Mouse (Mus musculus) CH12.LX (cell line): ENCODE measurements at regions not wholly inside any gene's neighbourhood (a gene's known extent, or its start where the extent isn't known, plus 50 kb on each side); places are given as distances from the start of the nearest gene placed in this dataset.

Experiments used
- DNase-seq: peaks from one replicate; pipeline ENCODE4 v3.0.0-alpha.2; 2013; ENCODE audit errors: extremely low read depth
- H3K27ac ChIP-seq: 2 replicates; pipeline ENCODE4 v1.5.1; 2012; ENCODE audit warnings: low read depth, mild to moderate bottlenecking, control low read depth, moderate library complexity; ENCODE audit not compliant: insufficient read depth
- H3K27me3 ChIP-seq: replicated peaks from 2 replicates; pipeline ENCODE3; 2012; ENCODE audit warnings: inconsistent platforms
- H3K36me3 ChIP-seq, 2 experiments: replicated peaks in 1 of 2; 2 replicates each; pipeline versions ENCODE3 to v1.6.1; 2012; ENCODE audit warnings: inconsistent platforms in 1 of 2, low read length in 1 of 2, mild to moderate bottlenecking in 1 of 2, mixed read lengths in 1 of 2, moderate library complexity in 1 of 2; ENCODE audit not compliant: control insufficient read depth in 1 of 2, insufficient read depth in 1 of 2
- H3K4me1 ChIP-seq, 2 experiments: 2 replicates each; pipeline ENCODE4 v1.6.1; 2012; ENCODE audit warnings: inconsistent platforms in 1 of 2, moderate library complexity in 1 of 2; ENCODE audit not compliant: insufficient read depth in 2 of 2, control insufficient read depth in 1 of 2
- H3K4me2 ChIP-seq: 2 replicates; pipeline ENCODE4 v1.6.1; 2012; ENCODE audit warnings: low read depth, mild to moderate bottlenecking, control low read depth; ENCODE audit not compliant: poor library complexity, insufficient read depth, severe bottlenecking
- H3K4me3 ChIP-seq, 3 experiments: fragments of 150-350 bp in 1 of 3; sonication (generic) in 1 of 3; replicated peaks in 1 of 3; 2 replicates each; pipeline versions ENCODE3 to v1.5.1; 2011 to 2012; ENCODE audit warnings: low read depth in 2 of 3, low read length in 2 of 3, mild to moderate bottlenecking in 2 of 3, moderate library complexity in 2 of 3, control low read depth in 1 of 3, improper control_type of control experiment in 1 of 3, inconsistent platforms in 1 of 3, mixed read lengths in 1 of 3; ENCODE audit not compliant: poor library complexity in 1 of 3
- H3K79me2 ChIP-seq: replicated peaks from 2 replicates; pipeline ENCODE4 v1.6.1; 2012; ENCODE audit warnings: mild to moderate bottlenecking, moderate library complexity; ENCODE audit not compliant: control insufficient read depth, poor library complexity, insufficient read depth, severe bottlenecking; ENCODE audit errors: extremely low read depth
- H3K9ac ChIP-seq: 2 replicates; pipeline ENCODE4 v1.6.1; 2012; ENCODE audit warnings: low read depth, mild to moderate bottlenecking, control low read depth, moderate library complexity; ENCODE audit not compliant: insufficient read depth
- H3K9me3 ChIP-seq: replicated peaks from 2 replicates; pipeline ENCODE3; 2012; ENCODE audit warnings: low read length, inconsistent platforms, mixed read lengths
- CHD1 ChIP-seq: IDR thresholded peaks from 2 replicates; pipeline ENCODE4 v1.6.1; 2012; ENCODE audit warnings: low read depth, low read length, improper control_type of control experiment, inconsistent platforms
- CTCF ChIP-seq, 2 experiments: IDR thresholded peaks in 1 of 2; conservative IDR thresholded peaks in 1 of 2; 2 replicates each; pipeline ENCODE4 v1.5.1; 2011 to 2012; ENCODE audit warnings: low read depth in 2 of 2, low read length in 2 of 2, improper control_type of control experiment in 1 of 2, inconsistent platforms in 1 of 2, mild to moderate bottlenecking in 1 of 2, moderate library complexity in 1 of 2
- E2F4 ChIP-seq: IDR thresholded peaks from 2 replicates; pipeline ENCODE4 v1.6.1; 2011; ENCODE audit warnings: low read depth, low read length, improper control_type of control experiment; ENCODE audit not compliant: insufficient replicate concordance
- ELF1 ChIP-seq: IDR thresholded peaks from 2 replicates; pipeline ENCODE4 v1.6.1; 2014; ENCODE audit warnings: low read depth, mild to moderate bottlenecking, inconsistent platforms, low read length, improper control_type of control experiment
- EP300 ChIP-seq: IDR thresholded peaks from 2 replicates; pipeline ENCODE4 v1.6.1; 2011; ENCODE audit warnings: low read length, improper control_type of control experiment
- ETS1 ChIP-seq: conservative IDR thresholded peaks from 2 replicates; pipeline ENCODE4 v1.6.1; 2012; ENCODE audit warnings: low read depth, mild to moderate bottlenecking, inconsistent platforms, low read length, improper control_type of control experiment, moderate library complexity
- GABPA ChIP-seq: IDR thresholded peaks from 2 replicates; pipeline ENCODE4 v1.6.1; 2012; ENCODE audit warnings: low read depth, low read length, improper control_type of control experiment, inconsistent platforms; ENCODE audit not compliant: insufficient replicate concordance
- HCFC1 ChIP-seq: IDR thresholded peaks from 2 replicates; pipeline ENCODE4 v1.6.1; 2012; ENCODE audit warnings: low read depth, mild to moderate bottlenecking, inconsistent platforms, low read length, improper control_type of control experiment
- IRF4 ChIP-seq: IDR thresholded peaks from 2 replicates; pipeline ENCODE4 v1.6.1; 2014; ENCODE audit warnings: low read depth, mild to moderate bottlenecking, inconsistent platforms, low read length, improper control_type of control experiment
- JUND ChIP-seq: conservative IDR thresholded peaks from 2 replicates; pipeline ENCODE4 v1.6.1; 2011; ENCODE audit warnings: low read depth, low read length, improper control_type of control experiment
- MAX ChIP-seq: IDR thresholded peaks from 2 replicates; pipeline ENCODE4 v1.6.1; 2011; ENCODE audit warnings: low read length, improper control_type of control experiment
- MXI1 ChIP-seq: IDR thresholded peaks from 2 replicates; pipeline ENCODE4 v1.6.1; 2011; ENCODE audit warnings: mild to moderate bottlenecking, low read depth, low read length, improper control_type of control experiment
- MYC ChIP-seq: IDR thresholded peaks from 2 replicates; pipeline ENCODE4 v1.6.1; 2011; ENCODE audit warnings: low read depth, mild to moderate bottlenecking, improper control_type of control experiment, low read length
- NELFE ChIP-seq: IDR thresholded peaks from 2 replicates; pipeline ENCODE4 v1.6.1; 2011; ENCODE audit warnings: low read depth, low read length, improper control_type of control experiment
- RAD21 ChIP-seq: IDR thresholded peaks from 2 replicates; pipeline ENCODE4 v1.6.1; 2011; ENCODE audit warnings: low read depth, mild to moderate bottlenecking, low read length, improper control_type of control experiment, moderate library complexity
- USF1 ChIP-seq: IDR thresholded peaks from 2 replicates; pipeline ENCODE4 v1.6.1; 2014; ENCODE audit warnings: low read depth, mild to moderate bottlenecking, inconsistent platforms, low read length, improper control_type of control experiment
- USF2 ChIP-seq: conservative IDR thresholded peaks from 2 replicates; pipeline ENCODE4 v1.6.1; 2011; ENCODE audit warnings: low read depth, low read length, improper control_type of control experiment
- ZMIZ1 ChIP-seq: IDR thresholded peaks from 2 replicates; pipeline ENCODE4 v1.6.1; 2012; ENCODE audit warnings: low read depth, mild to moderate bottlenecking, inconsistent platforms, low read length, improper control_type of control experiment
- ZNF384 ChIP-seq: IDR thresholded peaks from 2 replicates; pipeline ENCODE4 v1.6.1; 2012; ENCODE audit warnings: low read depth, low read length, improper control_type of control experiment, inconsistent platforms
- dilution Hi-C: fragments of 300-500 bp; cut with MboI; formaldehyde crosslinking; loops from 2 replicates; pipeline ENCODE4 v1.14.3; 2020; ENCODE audit warnings: low sequenced_read_pairs; ENCODE audit not compliant: extremely low pct_unique_long_range_greater_than_20kb, extremely low pct_ligation_motif_present
- in situ Hi-C: fragments of 300-500 bp; cut with MboI; formaldehyde crosslinking; loops from 3 replicates; pipeline ENCODE4 v1.14.3; 2019; ENCODE audit warnings: low sequenced_read_pairs, low pct_ligation_motif_present, low pct_unique_long_range_greater_than_20kb, mixed read lengths

- Histone ChIP-seq H3K27ac (no peak overlapping the region), H3K9me3 (peaks cover 2% of the 10 kb centered on the region), H3K79me2 (no peaks in the 10 kb centered on the region), H3K4me3 (no peak overlapping the region), H3K36me3 (no peaks in the 10 kb centered on the region), H3K4me1 (no peaks in the 10 kb centered on the region), H3K9ac (no peak overlapping the region), H3K27me3 (peaks cover 3% of the 10 kb centered on the region), H3K4me2 (no peak overlapping the region)
- dilution Hi-C loops (no loop called here), in situ Hi-C loops (no loop called here)
- DNase-seq: no peak
- TF ChIP-seq NELFE: no peak
- TF ChIP-seq HCFC1: no peak
- TF ChIP-seq MYC: no peak
- no peak for TF ChIP-seq GABPA
These were observed 672.6 kb upstream of the Gm8797 start for GRCm38 (mm10) chr3:5077956-5078355.

DNA sequence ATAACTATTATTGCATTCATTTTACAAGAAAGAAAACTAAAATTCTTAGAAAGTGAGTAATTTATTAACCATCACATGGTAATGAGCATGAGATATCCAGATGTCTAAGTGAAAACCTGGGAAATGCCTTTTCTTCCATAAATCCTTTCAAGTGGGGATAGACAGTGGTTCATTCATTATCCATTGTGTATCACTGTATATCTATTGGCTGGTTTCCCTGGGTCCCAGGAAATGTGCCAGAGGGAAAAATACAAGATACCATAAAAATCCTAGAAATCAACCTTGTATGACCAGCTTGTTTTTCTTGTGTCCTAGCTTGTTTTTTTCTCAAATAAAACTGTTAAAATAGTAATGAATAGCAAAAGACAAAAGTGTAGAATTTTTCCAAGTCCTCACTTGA is 663.9 kb upstream of the Gm8797 start:
- H3K9me3 ChIP-seq: no peaks in the 10 kb centered on the region
- no peak overlapping the region for H3K27ac ChIP-seq
- peaks cover 0 to 32% of the 10 kb centered on the region in 2 experiments; a peak in 2 of 4 replicates for H3K4me1 ChIP-seq
- TF ChIP-seq RAD21 (no peak), MXI1 (no peak), EP300 (no peak), MAX (no peak), GABPA (no peak), JUND (no peak), ZMIZ1 (no peak), USF1 (no peak), ZNF384 (no peak), ELF1 (no peak), USF2 (no peak), MYC (no peak), CHD1 (no peak), E2F4 (no peak), IRF4 (no peak), CTCF (conservative IDR thresholded peaks at IDR 0.05 in 1 of 2, IDR thresholded peaks at IDR 0.05 in 1 of 2; ENCODE audit: low read depth in 2 of 2, low read length in 2 of 2) (no peak), ETS1 (no peak), NELFE (no peak)
- dilution Hi-C loops: no loop called here
- no peaks in the 10 kb centered on the region for H3K79me2 ChIP-seq
- in situ Hi-C loops: no loop called here
- DNase-seq: no peak
- no peaks in the 10 kb centered on the region for H3K27me3 ChIP-seq
- no peak overlapping the region for H3K4me2 ChIP-seq
- no peak overlapping the region for H3K9ac ChIP-seq
- H3K36me3 ChIP-seq: no peaks in the 10 kb centered on the region
- H3K4me3 ChIP-seq: no peak overlapping the region
